Comparison of ENCODE assay signal across 9 mouse cellular contexts in the genomic region with DNA sequence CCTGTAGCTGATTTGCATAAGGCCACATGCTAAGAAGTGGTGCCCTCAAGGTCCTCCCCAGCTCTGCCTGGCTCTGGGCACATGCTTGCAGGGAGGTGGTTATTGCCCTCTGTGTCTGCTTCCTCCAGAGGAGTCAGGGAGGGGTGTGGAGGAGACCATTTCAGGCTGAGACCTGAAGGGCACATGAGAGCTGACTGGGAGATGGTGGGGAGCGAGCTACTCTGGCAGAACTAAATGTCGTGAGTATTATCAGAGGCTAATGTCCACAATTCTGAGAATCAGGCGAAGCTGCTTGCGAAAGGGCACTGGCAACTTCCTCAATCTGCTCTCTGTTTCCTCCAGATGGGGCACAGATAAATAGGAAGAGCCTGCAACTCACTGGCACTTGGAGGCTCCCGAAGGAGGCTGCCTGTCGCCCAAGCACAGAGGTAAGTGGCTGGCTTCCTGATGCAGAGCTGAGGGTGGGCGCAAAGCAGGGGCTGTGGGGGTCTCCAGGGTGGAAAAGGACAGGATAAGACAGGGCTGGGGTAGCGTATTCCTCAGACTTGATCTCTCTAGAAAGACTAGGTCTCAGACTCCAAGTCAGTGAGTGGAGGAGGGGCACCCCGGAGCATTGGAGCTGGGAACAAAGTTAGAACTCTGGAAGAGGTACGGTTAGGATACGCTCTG. TPM values are rescaled to one million over a fixed set of nuclear protein-coding genes. Genes with fewer than 3 reads are reported as not detected.
DNase-seq lines count a peak whose midpoint lies in the region; ATAC-seq and TF ChIP-seq lines count a peak whose summit lies in the region.
"Had no signal": no experiment of that assay in that cellular context is flagged by ENCODE, and none has a peak within 500 bp of the region (broad histone marks: within the 10 kb centered on the region; RNA-seq: fewer than 3 reads in every experiment).

A gene (plus strand): TSS at position 82 of the 669 bp plus-strand sequence.

- no peaks in the 10 kb centered on the region for H3K36me3 ChIP-seq in heart, embryonic 10.5 days
- H3K36me3 ChIP-seq in liver, embryonic 14.5 days (replicated peaks; ENCODE audit: control insufficient read depth, insufficient read depth, low read depth): no peaks in the 10 kb centered on the region
- H3K36me3 ChIP-seq: embryonic facial prominence, embryonic 15.5 days had no signal

- H3K27me3 ChIP-seq in heart, embryonic 10.5 days (ENCODE audit: insufficient read depth, poor library complexity, severe bottlenecking): no peaks in the 10 kb centered on the region
- no peaks in the 10 kb centered on the region for H3K27me3 ChIP-seq in liver, embryonic 14.5 days (ENCODE audit: control insufficient read depth, insufficient read depth, low read length)
- H3K27me3 ChIP-seq: embryonic facial prominence, embryonic 15.5 days had no signal

- peak within 1 kb of the TSS; percentile 15; the same call in 1 of the 2 replicates for H3K4me3 ChIP-seq in heart, embryonic 10.5 days
- H3K4me3 ChIP-seq in liver, embryonic 14.5 days (ENCODE audit: insufficient read depth in 1 of 2, low read depth in 2 of 2, low read length in 2 of 2): peak within 1 kb of the TSS; percentile 29 to 37
- H3K4me3 ChIP-seq: embryonic facial prominence, embryonic 15.5 days had no signal

- H3K9me3 ChIP-seq in heart, embryonic 10.5 days: no peaks in the 10 kb centered on the region
- H3K9me3 ChIP-seq in liver, embryonic 14.5 days (ENCODE audit: control insufficient read depth, low read length): no peaks in the 10 kb centered on the region
- H3K9me3 ChIP-seq: embryonic facial prominence, embryonic 15.5 days had no signal

- 0 out of 2 replicates have a peak within 1 kb of the TSS, but pooled peaks have one; percentile 33 for H3K27ac ChIP-seq in heart, embryonic 10.5 days
- no peak within 1 kb of the TSS for H3K27ac ChIP-seq in liver, embryonic 14.5 days
- H3K27ac ChIP-seq: embryonic facial prominence, embryonic 15.5 days had no signal

- no peak for TF ChIP-seq CTCF in liver, embryonic 14.5 days (IDR thresholded peaks at IDR 0.05; ENCODE audit: low read depth)

- peak within 1 kb of the TSS; percentile 18; the same call in 1 of the 2 replicates for H3K9ac ChIP-seq in liver, embryonic 14.5 days (replicated peaks)
- H3K9ac ChIP-seq: embryonic facial prominence, embryonic 15.5 days had no signal

- no peak for ATAC-seq in liver, embryonic 14.5 days (ENCODE audit: insufficient read depth)
- peak; percentile 53 for ATAC-seq in neutrophil, adult 5-6 weeks (ENCODE audit: extremely low read depth, insufficient number of reproducible peaks, low FRiP score, poor library complexity, severe bottlenecking)
- no peak for ATAC-seq in megakaryocyte-erythroid progenitor cell, adult 5-6 weeks (replicated peaks; ENCODE audit: low FRiP score, low TSS enrichment, poor library complexity, severe bottlenecking)
- ATAC-seq in CD4-positive, CD25-positive, alpha-beta regulatory T cell, adult 4 months: no peak

- TF ChIP-seq EP300 in liver, embryonic 14.5 days (IDR thresholded peaks at IDR 0.05; ENCODE audit: low read depth): no peak

- intact Hi-C loops in heart, postnatal 14 days (cut with DNase I): no loop called here

- WGBS in heart, embryonic 10.5 days: 65% methylated on average over 11 of the region's 11 CpGs
- 15% methylated on average over 11 of the region's 11 CpGs for WGBS in liver, embryonic 14.5 days (ENCODE audit: insufficient replicate concordance)

- peaks cover 10% of the 10 kb centered on the region for H3K4me1 ChIP-seq in heart, embryonic 10.5 days
- H3K4me1 ChIP-seq in liver, embryonic 14.5 days (replicated peaks; ENCODE audit: control insufficient read depth in 2 of 2, insufficient read depth in 2 of 2, low read length in 1 of 2): no peaks in the 10 kb centered on the region
- H3K4me1 ChIP-seq: embryonic facial prominence, embryonic 15.5 days had no signal

- no peak within 1 kb of the TSS for H3K4me2 ChIP-seq in liver, embryonic 14.5 days (ENCODE audit: low read depth)
- H3K4me2 ChIP-seq: embryonic facial prominence, embryonic 15.5 days had no signal

- DNase-seq in heart, embryonic 10.5 days (ENCODE audit: low spot score): no peak
- no peak for DNase-seq in heart, postnatal 14 days
- DNase-seq in adipocyte (ENCODE audit: low spot score): peak; percentile 12
- DNase-seq in liver, embryonic 14.5 days (ENCODE audit: low read depth in 3 of 3, low spot score in 3 of 3): peak in 1 of 3 experiments; percentile 19
- DNase-seq in ovary, adult 18-20 months (ENCODE audit: low spot score): no peak

RNA-seq across cellular contexts. Expression of the gene that starts here (rescaled TPM):
- 8.2 and 9.3 TPM in 2 replicates for polyA plus RNA-seq in heart, embryonic 10.5 days (2016; fragmentation: Nextera tagmentation; extraction: Ambion mirVana)
- total RNA-seq in heart, postnatal 14 days (2021): 1 to 10 TPM; 2.2 to 3.1 TPM
- polyA plus RNA-seq in liver, embryonic 14.5 days (2012; rRNA removed): 4.3 and 4.5 TPM in 2 replicates
- 5.0 and 5.9 TPM in 2 replicates for polyA plus RNA-seq in liver, embryonic 14.5 days (2014; fragmentation: Nextera tagmentation; extraction: Ambion mirVana)
- total RNA-seq in neutrophil, adult 5-6 weeks (2017): 214 and 217 TPM in 2 replicates
- 0.11 and 2.9 TPM in 2 replicates for total RNA-seq in megakaryocyte-erythroid progenitor cell, adult 5-6 weeks (2014; fragmentation: Nextera tagmentation)
- total RNA-seq in megakaryocyte-erythroid progenitor cell, adult 5-6 weeks (2017): 0.33 and 1.7 TPM in 2 replicates
- polyA plus RNA-seq in CD4-positive, CD25-positive, alpha-beta regulatory T cell, adult 4 months (2017; shearing (Covaris generic)): under 1 TPM; 0.08 to 0.63 TPM

Comparison
In these comparisons a context has a peak if more than half of its experiments do, and no peak if none do; other contexts are left out.
1. RNA of the gene that starts here (total RNA-seq): 214 to 217 TPM in neutrophil, adult 5-6 weeks; 2.2 to 3.1 TPM in heart, postnatal 14 days and 0.11 to 2.9 TPM in megakaryocyte-erythroid progenitor cell, adult 5-6 weeks; every median in the first group is over 10 times any median in the second.